Mouse (Mus musculus): ENCODE measurements at regions not wholly inside any gene's neighbourhood (a gene's known extent, or its start where the extent isn't known, plus 50 kb on each side); places are given as distances from the start of the nearest gene placed in this dataset.
A peak's percentile ranks its signal among the peaks of the same experiment; 100 is the strongest.
"Not testable (repeated sequence)": the region's sequence is repeated elsewhere in the genome, so short reads cannot be mapped to it uniquely, and the experiment has no call there.

- ATAC-seq (replicated peaks; ENCODE audit: low FRiP score, low read depth), result no peak
- 35% methylated on average over 12 of the region's 12 CpGs for WGBS
- H3K27me3 ChIP-seq (ENCODE audit: insufficient read depth, low read length), result no peaks in the 10 kb centered on the region
Measured at GRCm38 (mm10) chr4:45639397-45640034, 107.2 kb upstream of the Shb start.

GRCm38 (mm10) chr4:45638411-45638810 lies 106.1 kb upstream of the Shb start:
- no peak for ATAC-seq (replicated peaks; ENCODE audit: low FRiP score, low read depth)
- Histone ChIP-seq H3K9me3 (replicated peaks; ENCODE audit: low read length) (no peaks in the 10 kb centered on the region), H3K27ac (no peak overlapping the region), H3K9ac (ENCODE audit: low read depth, low read length) (no peak overlapping the region), H3K27me3 (ENCODE audit: insufficient read depth, low read length) (no peaks in the 10 kb centered on the region), H3K4me2 (ENCODE audit: low read length) (no peak overlapping the region), H3K4me1 (replicated peaks; ENCODE audit: insufficient read depth, low read length) (no peaks in the 10 kb centered on the region), H3K4me3 (replicated peaks; ENCODE audit: low read depth, low read length) (no peak overlapping the region), H3K36me3 (ENCODE audit: insufficient read depth, low read length) (no peaks in the 10 kb centered on the region)
- WGBS, result 64% methylated on average over 8 of the region's 8 CpGs
- no peak for DNase-seq (ENCODE audit: low spot score)
- TF ChIP-seq CTCF (IDR thresholded peaks at IDR 0.05; ENCODE audit: low read depth), result no peak

More at GRCm38 (mm10) chr4:45639397-45640034, 107.2 kb upstream of the Shb start:
- Histone ChIP-seq H3K27ac (no peak overlapping the region), H3K9me3 (replicated peaks; ENCODE audit: low read length) (no peaks in the 10 kb centered on the region), H3K4me3 (replicated peaks; ENCODE audit: low read depth, low read length) (no peak overlapping the region), H3K36me3 (ENCODE audit: insufficient read depth, low read length) (no peaks in the 10 kb centered on the region), H3K4me2 (ENCODE audit: low read length) (no peak overlapping the region), H3K4me1 (replicated peaks; ENCODE audit: insufficient read depth, low read length) (no peaks in the 10 kb centered on the region), H3K9ac (ENCODE audit: low read depth, low read length) (no peak overlapping the region)
- TF ChIP-seq CTCF (IDR thresholded peaks at IDR 0.05; ENCODE audit: low read depth), result no peak
- DNase-seq (ENCODE audit: low spot score), result no peak

- no peak overlapping the region for H3K9ac ChIP-seq (ENCODE audit: low read depth, low read length)
- no peak overlapping the region for H3K27ac ChIP-seq
- 53% methylated on average over 7 of the region's 7 CpGs for WGBS
- H3K36me3 ChIP-seq (ENCODE audit: insufficient read depth, low read length), result no peaks in the 10 kb centered on the region
- H3K9me3 ChIP-seq (replicated peaks; ENCODE audit: low read length), result no peaks in the 10 kb centered on the region
- H3K4me2 ChIP-seq (ENCODE audit: low read length), result no peak overlapping the region
- ATAC-seq (replicated peaks; ENCODE audit: low FRiP score, low read depth), result no peak
- no peak for DNase-seq (ENCODE audit: low spot score)
- H3K4me3 ChIP-seq (replicated peaks; ENCODE audit: low read depth, low read length), result no peak overlapping the region
- TF ChIP-seq CTCF (IDR thresholded peaks at IDR 0.05; ENCODE audit: low read depth), result no peak
- no peaks in the 10 kb centered on the region for H3K4me1 ChIP-seq (replicated peaks; ENCODE audit: insufficient read depth, low read length)
- H3K27me3 ChIP-seq (ENCODE audit: insufficient read depth, low read length), result no peaks in the 10 kb centered on the region
Measured at GRCm38 (mm10) chr4:45631276-45632045, 99.2 kb upstream of the Shb start.

- no peak overlapping the region for H3K9ac ChIP-seq (ENCODE audit: low read depth, low read length)
- no peak overlapping the region for H3K4me3 ChIP-seq (replicated peaks; ENCODE audit: low read depth, low read length)
- 92% methylated on average over 7 of the region's 7 CpGs for WGBS
- H3K4me2 ChIP-seq (ENCODE audit: low read length), result no peak overlapping the region
- H3K27me3 ChIP-seq (ENCODE audit: insufficient read depth, low read length), result no peaks in the 10 kb centered on the region
- no peak for DNase-seq (ENCODE audit: low spot score)
- H3K27ac ChIP-seq, result no peak overlapping the region
- H3K36me3 ChIP-seq (ENCODE audit: insufficient read depth, low read length), result no peaks in the 10 kb centered on the region
- no peak for TF ChIP-seq CTCF (IDR thresholded peaks at IDR 0.05; ENCODE audit: low read depth)
- H3K9me3 ChIP-seq (replicated peaks; ENCODE audit: low read length), result no peaks in the 10 kb centered on the region
- no peaks in the 10 kb centered on the region for H3K4me1 ChIP-seq (replicated peaks; ENCODE audit: insufficient read depth, low read length)
- ATAC-seq (replicated peaks; ENCODE audit: low FRiP score, low read depth), result no peak
Measured at GRCm38 (mm10) chr4:45625633-45626032, 93.4 kb upstream of the Shb start.

GRCm38 (mm10) chr4:45622017-45622416 lies 89.7 kb upstream of the Shb start:
- no peaks in the 10 kb centered on the region for H3K9me3 ChIP-seq (replicated peaks; ENCODE audit: low read length)
- ATAC-seq (replicated peaks; ENCODE audit: low FRiP score, low read depth), result no peak
- no peak for DNase-seq (ENCODE audit: low spot score)
- no peak overlapping the region for H3K4me2 ChIP-seq (ENCODE audit: low read length)
- H3K9ac ChIP-seq (ENCODE audit: low read depth, low read length), result no peak overlapping the region
- no peak overlapping the region for H3K27ac ChIP-seq
- H3K4me1 ChIP-seq (replicated peaks; ENCODE audit: insufficient read depth, low read length), result no peaks in the 10 kb centered on the region
- no peaks in the 10 kb centered on the region for H3K36me3 ChIP-seq (ENCODE audit: insufficient read depth, low read length)
- WGBS, result 93% methylated on average over 5 of the region's 5 CpGs
- no peaks in the 10 kb centered on the region for H3K27me3 ChIP-seq (ENCODE audit: insufficient read depth, low read length)
- no peak overlapping the region for H3K4me3 ChIP-seq (replicated peaks; ENCODE audit: low read depth, low read length)
- peak; percentile 35; the same call in 1 of the 2 replicates for TF ChIP-seq CTCF (IDR thresholded peaks at IDR 0.05; ENCODE audit: low read depth)

- H3K4me1 ChIP-seq (replicated peaks; ENCODE audit: insufficient read depth, low read length), result no peaks in the 10 kb centered on the region
- no peak for TF ChIP-seq CTCF (IDR thresholded peaks at IDR 0.05; ENCODE audit: low read depth)
- H3K27ac ChIP-seq, result no peak overlapping the region
- no peak for DNase-seq (ENCODE audit: low spot score)
- H3K9ac ChIP-seq (ENCODE audit: low read depth, low read length), result no peak overlapping the region
- H3K9me3 ChIP-seq (replicated peaks; ENCODE audit: low read length), result no peaks in the 10 kb centered on the region
- no peaks in the 10 kb centered on the region for H3K27me3 ChIP-seq (ENCODE audit: insufficient read depth, low read length)
- no peak overlapping the region for H3K4me2 ChIP-seq (ENCODE audit: low read length)
- H3K4me3 ChIP-seq (replicated peaks; ENCODE audit: low read depth, low read length), result no peak overlapping the region
- ATAC-seq (replicated peaks; ENCODE audit: low FRiP score, low read depth), result no peak
- H3K36me3 ChIP-seq (ENCODE audit: insufficient read depth, low read length), result no peaks in the 10 kb centered on the region
- 50% methylated on average over 3 of the region's 3 CpGs for WGBS
Measured at GRCm38 (mm10) chr4:45617126-45617525, 84.9 kb upstream of the Shb start.

- not testable (repeated sequence) for H3K4me2 ChIP-seq (ENCODE audit: low read length); H3K36me3 ChIP-seq (ENCODE audit: insufficient read depth, low read length); ATAC-seq (replicated peaks; ENCODE audit: low FRiP score, low read depth); H3K4me3 ChIP-seq (replicated peaks; ENCODE audit: low read depth, low read length); H3K27me3 ChIP-seq (ENCODE audit: insufficient read depth, low read length); H3K27ac ChIP-seq; H3K9me3 ChIP-seq (replicated peaks; ENCODE audit: low read length); H3K4me1 ChIP-seq (replicated peaks; ENCODE audit: insufficient read depth, low read length); H3K9ac ChIP-seq (ENCODE audit: low read depth, low read length)
- DNase-seq (ENCODE audit: low spot score), result peak; percentile 8
- WGBS, result 51% methylated on average over 3 of the region's 3 CpGs
Measured at GRCm38 (mm10) chr4:45613498-45613897, 81.2 kb upstream of the Shb start.
